Mouse (Mus musculus) embryonic fibroblast, embryonic 13.5 days (primary cell): ENCODE data around the gene 3110082I17Rik.
A peak's percentile ranks its signal among the peaks of the same experiment; 100 is the strongest.

Source experiments
- CTCF ChIP-seq: IDR thresholded peaks from 2 replicates; pipeline ENCODE4 v1.5.1; 2011; ENCODE audit warnings: mild to moderate bottlenecking, control low read depth, low read length, moderate library complexity, borderline replicate concordance; ENCODE audit not compliant: insufficient read depth
- POLR2A ChIP-seq: IDR thresholded peaks from 2 replicates; pipeline ENCODE4 v1.6.1; 2011; ENCODE audit warnings: low read depth, mild to moderate bottlenecking, control low read depth, low read length, moderate library complexity

DNA sequence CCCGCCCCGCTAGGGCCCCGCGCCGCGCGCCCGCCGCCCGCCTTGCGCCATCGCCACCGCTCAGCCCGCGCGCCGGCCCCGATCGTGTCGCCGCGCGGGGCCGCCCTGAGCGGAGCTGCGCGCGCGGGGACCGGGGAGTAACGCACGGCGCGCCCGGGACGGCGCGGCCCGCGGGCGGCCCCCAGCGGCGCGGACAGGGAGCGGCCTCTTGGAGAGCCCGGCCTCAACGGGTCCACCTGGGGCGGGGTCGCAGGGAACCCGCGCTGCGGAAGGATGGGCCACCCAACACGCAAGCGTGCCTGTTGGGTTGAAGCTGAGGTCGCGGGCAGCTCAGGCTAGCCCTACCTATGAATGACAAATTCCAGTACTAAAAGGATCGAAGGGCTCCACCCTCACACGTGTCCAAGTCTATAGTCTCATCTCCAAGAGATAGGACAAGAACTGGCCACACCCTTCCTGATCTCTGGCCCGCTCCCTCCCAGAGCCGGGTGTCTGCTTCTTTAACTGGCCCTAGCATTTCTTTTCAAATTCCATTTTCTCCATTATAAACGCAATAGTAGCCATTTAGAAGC is 134.8 kb downstream of the 3110082I17Rik start, which contains the start of gene Adap1:
- TF ChIP-seq CTCF: peak; percentile 2; the same call in 1 of the 2 replicates
- TF ChIP-seq POLR2A: no peak
